Mouse (Mus musculus): ENCODE results near the gene Ccdc63. TPM values are rescaled to one million over a fixed set of nuclear protein-coding genes. Genes with fewer than 3 reads are reported as not detected.
"Not testable (repeated sequence)": the region's sequence is repeated elsewhere in the genome, so short reads cannot be mapped to it uniquely, and the experiment has no call there.

The Ccdc63 gene
- 0.03 TPM in 1 of 2 replicates, not detected in the other for polyA plus RNA-seq (2014; fragmentation: Nextera tagmentation; extraction: Ambion mirVana)

DNA sequence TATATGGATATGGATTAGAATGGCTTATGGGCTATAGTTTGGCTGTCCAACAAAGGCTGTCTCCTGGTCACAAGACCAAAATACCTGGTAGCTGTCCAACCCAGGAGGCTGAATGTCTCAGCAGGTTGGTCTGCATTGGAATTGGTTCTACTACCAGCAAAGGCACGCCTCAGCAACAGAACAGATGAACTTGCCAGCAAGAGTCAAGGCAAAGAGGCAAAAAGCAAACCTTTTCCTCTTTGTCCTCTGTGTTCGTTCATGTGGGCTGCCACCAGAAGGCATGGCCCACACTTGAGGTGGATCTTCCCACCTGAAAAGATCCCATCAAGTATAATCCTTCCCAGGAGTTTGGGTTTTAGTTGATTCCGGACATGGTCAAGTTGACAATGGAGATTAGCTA, at the start of gene Ccdc63:
Ccdc63 (minus strand) TSS at position 101 of the 400 bp plus-strand sequence.
- Histone ChIP-seq H3K4me2 (no peak within 1 kb of the TSS), H3K36me3 (ENCODE audit: control insufficient read depth, insufficient read depth, low read length) (no peaks in the 10 kb centered on the region), H3K9ac (ENCODE audit: low read length) (no peak within 1 kb of the TSS), H3K4me1 (ENCODE audit: control insufficient read depth, insufficient read depth, low read length) (no peaks in the 10 kb centered on the region), H3K27ac (ENCODE audit: low read depth, low read length) (no peak within 1 kb of the TSS), H3K4me3 (ENCODE audit: low read depth, low read length) (no peak within 1 kb of the TSS), H3K9me3 (ENCODE audit: control insufficient read depth, low read length) (no peaks in the 10 kb centered on the region), H3K27me3 (ENCODE audit: control insufficient read depth, insufficient read depth, low read length) (no peaks in the 10 kb centered on the region)
- ATAC-seq (ENCODE audit: low FRiP score), result no peak
- 92% methylated on average over 3 of the region's 3 CpGs for WGBS
- DNase-seq (ENCODE audit: low spot score, missing footprints), result no peak

DNA sequence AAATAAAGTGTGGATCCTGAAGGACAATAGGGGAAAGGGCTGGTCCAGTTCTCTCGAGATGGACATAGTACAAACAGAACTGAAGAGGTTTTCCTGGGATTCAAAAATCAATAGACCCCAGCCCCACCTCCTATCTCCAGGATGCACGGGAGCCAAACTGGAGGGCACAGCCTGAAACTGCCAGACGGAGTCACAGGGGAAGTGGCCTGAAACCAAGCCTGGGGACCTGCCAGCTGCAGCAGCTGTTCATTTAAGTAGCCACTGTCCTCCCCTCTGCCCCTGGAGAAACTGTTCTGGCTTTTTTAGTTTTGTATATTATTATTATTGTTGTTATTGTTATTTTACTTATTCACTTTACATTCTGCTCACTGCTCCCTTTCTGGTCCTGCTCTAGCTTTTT, 48.5 kb upstream of the Ccdc63 start:
- H3K9ac ChIP-seq (ENCODE audit: low read length), result no peak overlapping the region
- H3K4me3 ChIP-seq (ENCODE audit: low read depth, low read length), result no peak overlapping the region
- H3K4me1 ChIP-seq (ENCODE audit: control insufficient read depth, insufficient read depth, low read length), result no peaks in the 10 kb centered on the region
- no peaks in the 10 kb centered on the region for H3K36me3 ChIP-seq (ENCODE audit: control insufficient read depth, insufficient read depth, low read length)
- no peaks in the 10 kb centered on the region for H3K9me3 ChIP-seq (ENCODE audit: control insufficient read depth, low read length)
- H3K27me3 ChIP-seq (ENCODE audit: control insufficient read depth, insufficient read depth, low read length), result no peaks in the 10 kb centered on the region
- H3K27ac ChIP-seq (ENCODE audit: low read depth, low read length), result no peak overlapping the region
- WGBS, result 65% methylated on average over 3 of the region's 3 CpGs
- no peak overlapping the region for H3K4me2 ChIP-seq
- no peak for DNase-seq (ENCODE audit: low spot score, missing footprints)
- no peak for ATAC-seq (ENCODE audit: low FRiP score)

DNA sequence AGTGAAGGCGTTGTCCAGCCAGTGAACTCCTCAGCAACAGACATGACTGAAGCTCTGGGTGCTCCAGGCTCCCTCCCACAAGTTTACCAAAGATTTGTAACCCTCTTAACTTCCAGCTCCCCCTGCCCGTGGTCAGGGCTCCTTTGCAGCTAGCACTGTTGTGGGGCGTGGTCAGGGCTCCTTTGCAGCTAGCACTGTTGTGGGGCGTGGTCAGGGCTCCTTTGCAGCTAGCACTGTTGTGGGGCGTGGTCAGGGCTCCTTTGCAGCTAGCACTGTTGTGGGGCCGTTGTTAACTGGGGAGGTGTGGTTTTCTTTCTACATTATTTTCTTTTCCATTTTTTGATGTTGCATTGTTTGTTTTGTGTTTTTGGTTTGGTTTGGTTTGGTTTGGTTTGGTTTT, 44.2 kb upstream of the Ccdc63 start:
- not testable (repeated sequence) for H3K4me3 ChIP-seq (ENCODE audit: low read depth, low read length); H3K4me2 ChIP-seq; DNase-seq (ENCODE audit: low spot score, missing footprints); H3K9me3 ChIP-seq (ENCODE audit: control insufficient read depth, low read length); H3K27ac ChIP-seq (ENCODE audit: low read depth, low read length); H3K4me1 ChIP-seq (ENCODE audit: control insufficient read depth, insufficient read depth, low read length); ATAC-seq (ENCODE audit: low FRiP score); H3K36me3 ChIP-seq (ENCODE audit: control insufficient read depth, insufficient read depth, low read length); H3K9ac ChIP-seq (ENCODE audit: low read length); H3K27me3 ChIP-seq (ENCODE audit: control insufficient read depth, insufficient read depth, low read length)
- 92% methylated on average over 6 of the region's 6 CpGs for WGBS

DNA sequence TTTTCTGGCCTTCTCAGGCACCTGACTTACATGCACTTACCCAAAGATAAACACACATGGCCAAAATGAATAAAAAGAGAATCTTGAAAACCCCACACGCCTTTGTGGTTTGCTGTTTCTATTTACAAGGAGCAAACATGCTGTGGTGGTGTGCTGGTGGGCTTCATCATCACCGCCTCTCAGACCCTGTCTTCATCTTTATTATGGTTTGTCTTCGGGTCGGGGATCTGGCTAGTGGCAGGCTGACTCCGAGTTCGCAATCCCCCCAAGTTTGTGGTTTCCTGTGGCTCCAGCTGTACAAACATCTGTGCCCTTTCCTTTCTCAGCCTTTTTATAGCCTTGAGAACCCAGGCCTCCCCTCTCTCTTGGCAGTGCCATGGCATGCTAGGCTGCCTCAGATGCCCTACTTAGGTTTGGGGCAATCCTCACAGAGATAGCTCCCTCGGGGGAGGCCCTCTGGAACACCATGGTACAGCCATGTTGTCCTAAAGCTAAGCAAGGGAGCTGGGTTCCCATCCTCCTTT, 43.7 kb upstream of the Ccdc63 start:
- Histone ChIP-seq H3K9ac (ENCODE audit: low read length) (no peak overlapping the region), H3K4me3 (ENCODE audit: low read depth, low read length) (no peak overlapping the region), H3K4me2 (no peak overlapping the region), H3K9me3 (ENCODE audit: control insufficient read depth, low read length) (no peaks in the 10 kb centered on the region), H3K27me3 (ENCODE audit: control insufficient read depth, insufficient read depth, low read length) (no peaks in the 10 kb centered on the region), H3K4me1 (ENCODE audit: control insufficient read depth, insufficient read depth, low read length) (no peaks in the 10 kb centered on the region), H3K27ac (ENCODE audit: low read depth, low read length) (no peak overlapping the region), H3K36me3 (ENCODE audit: control insufficient read depth, insufficient read depth, low read length) (no peaks in the 10 kb centered on the region)
- ATAC-seq (ENCODE audit: low FRiP score) (no peak), DNase-seq (ENCODE audit: low spot score, missing footprints) (no peak)
- 91% methylated on average over 7 of the region's 7 CpGs for WGBS

DNA sequence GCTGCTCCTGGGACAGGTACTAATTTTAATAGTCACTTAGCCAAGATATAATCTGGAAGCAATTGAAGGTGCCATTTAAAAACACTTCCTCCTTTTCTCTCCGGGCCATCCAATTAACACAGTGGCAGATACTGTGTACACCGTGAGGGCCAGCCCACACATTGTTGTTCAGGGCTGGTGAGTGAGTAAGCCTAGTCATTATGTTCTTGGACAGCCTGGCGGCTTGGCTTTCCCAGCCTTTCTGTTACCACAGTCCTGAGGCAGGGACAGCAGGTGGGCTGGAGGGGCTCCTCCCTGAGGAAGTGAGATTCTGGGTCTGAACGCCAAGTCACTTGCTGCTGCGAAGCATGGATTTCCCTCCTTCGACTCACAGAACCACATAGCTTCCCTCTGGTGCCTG, 39.0 kb upstream of the Ccdc63 start:
- no peaks in the 10 kb centered on the region for H3K27me3 ChIP-seq (ENCODE audit: control insufficient read depth, insufficient read depth, low read length)
- H3K36me3 ChIP-seq (ENCODE audit: control insufficient read depth, insufficient read depth, low read length), result peaks cover 6% of the 10 kb centered on the region; the same call in 1 of the 2 replicates
- H3K27ac ChIP-seq (ENCODE audit: low read depth, low read length), result no peak overlapping the region
- no peak overlapping the region for H3K9ac ChIP-seq (ENCODE audit: low read length)
- ATAC-seq (ENCODE audit: low FRiP score) (no peak), DNase-seq (ENCODE audit: low spot score, missing footprints) (no peak)
- WGBS, result 76% methylated on average over 6 of the region's 6 CpGs
- H3K4me2 ChIP-seq, result no peak overlapping the region
- H3K9me3 ChIP-seq (ENCODE audit: control insufficient read depth, low read length), result no peaks in the 10 kb centered on the region
- H3K4me3 ChIP-seq (ENCODE audit: low read depth, low read length), result no peak overlapping the region
- H3K4me1 ChIP-seq (ENCODE audit: control insufficient read depth, insufficient read depth, low read length), result no peaks in the 10 kb centered on the region

DNA sequence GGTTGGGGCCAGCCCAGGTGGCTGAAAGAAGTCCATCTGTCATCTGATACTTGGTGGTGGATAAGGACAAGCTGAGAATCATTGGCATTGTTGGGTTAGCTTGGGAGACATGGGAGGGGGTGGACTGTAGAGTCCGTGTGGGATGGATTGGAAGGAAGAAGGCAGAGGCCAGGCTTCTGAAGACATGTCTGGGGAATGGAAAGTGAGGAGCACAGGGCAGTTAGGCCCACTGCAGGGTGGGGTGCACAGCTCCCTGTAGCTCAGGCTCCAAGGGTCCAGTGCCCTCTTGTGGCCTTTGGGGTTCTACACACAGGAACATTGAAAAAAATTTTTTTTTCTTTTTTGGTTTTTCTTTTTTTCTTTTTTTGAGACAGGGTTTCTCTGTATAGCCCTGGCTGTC, 35.8 kb upstream of the Ccdc63 start:
- Histone ChIP-seq H3K27ac (ENCODE audit: low read depth, low read length) (no peak overlapping the region), H3K27me3 (ENCODE audit: control insufficient read depth, insufficient read depth, low read length) (no peaks in the 10 kb centered on the region), H3K4me3 (ENCODE audit: low read depth, low read length) (no peak overlapping the region), H3K9me3 (ENCODE audit: control insufficient read depth, low read length) (no peaks in the 10 kb centered on the region), H3K4me1 (ENCODE audit: control insufficient read depth, insufficient read depth, low read length) (no peaks in the 10 kb centered on the region), H3K9ac (ENCODE audit: low read length) (no peak overlapping the region), H3K36me3 (ENCODE audit: control insufficient read depth, insufficient read depth, low read length) (peaks cover 22% of the 10 kb centered on the region), H3K4me2 (no peak overlapping the region)
- WGBS, result 23% methylated on average over 1 of the region's 1 CpGs
- ATAC-seq (ENCODE audit: low FRiP score), result peak; percentile 58; the same call in 1 of the 2 replicates
- DNase-seq (ENCODE audit: low spot score, missing footprints), result peak; percentile 91

DNA sequence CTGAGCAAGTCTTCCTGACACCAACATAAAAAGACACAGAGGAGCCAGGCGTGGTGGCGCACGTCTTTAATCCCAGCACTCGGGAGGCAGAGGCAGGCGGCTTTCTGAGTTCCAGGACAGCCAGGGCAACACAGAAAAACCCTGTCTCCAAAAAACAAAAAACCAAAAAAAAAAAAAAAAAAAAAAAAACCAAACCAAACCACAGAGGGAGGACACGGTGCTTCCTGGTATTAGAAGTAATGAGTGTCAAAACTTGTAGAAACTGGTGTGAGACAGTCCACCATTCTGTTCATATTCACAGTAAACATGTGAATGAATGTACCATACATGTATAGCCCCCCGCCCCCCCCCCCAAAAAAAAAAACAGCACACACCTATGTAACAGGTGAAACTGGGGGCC, 35.3 kb upstream of the Ccdc63 start:
- H3K36me3 ChIP-seq (ENCODE audit: control insufficient read depth, insufficient read depth, low read length), result peaks cover 24% of the 10 kb centered on the region
- H3K4me3 ChIP-seq (ENCODE audit: low read depth, low read length), result no peak overlapping the region
- DNase-seq (ENCODE audit: low spot score, missing footprints) (no peak), ATAC-seq (ENCODE audit: low FRiP score) (0 out of 2 replicates have a peak, but pooled peaks have one; percentile 2)
- WGBS, result 89% methylated on average over 7 of the region's 7 CpGs
- H3K27me3 ChIP-seq (ENCODE audit: control insufficient read depth, insufficient read depth, low read length), result no peaks in the 10 kb centered on the region
- no peak overlapping the region for H3K27ac ChIP-seq (ENCODE audit: low read depth, low read length)
- no peaks in the 10 kb centered on the region for H3K4me1 ChIP-seq (ENCODE audit: control insufficient read depth, insufficient read depth, low read length)
- no peak overlapping the region for H3K4me2 ChIP-seq
- H3K9ac ChIP-seq (ENCODE audit: low read length), result no peak overlapping the region
- no peaks in the 10 kb centered on the region for H3K9me3 ChIP-seq (ENCODE audit: control insufficient read depth, low read length)

DNA sequence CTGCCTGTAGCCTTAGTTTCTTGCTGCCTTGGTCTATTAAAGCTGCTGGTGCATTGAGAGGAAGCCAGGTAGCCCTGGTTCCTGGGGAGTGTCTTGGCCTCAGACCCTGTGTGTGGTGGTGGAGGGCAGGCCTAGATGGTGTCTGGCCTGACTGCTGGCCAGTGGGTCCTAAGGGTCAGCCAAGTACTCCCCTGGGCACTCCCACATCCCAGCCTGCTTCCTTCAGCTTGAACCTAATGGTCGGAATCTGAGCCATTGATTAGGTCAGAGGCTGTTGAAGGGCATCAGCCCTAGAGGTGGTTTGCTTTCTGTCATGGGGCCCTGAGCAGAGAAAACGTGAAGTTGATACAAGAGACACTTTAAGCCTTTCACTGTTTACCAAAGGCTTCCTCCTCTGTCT, 34.8 kb upstream of the Ccdc63 start:
- Histone ChIP-seq H3K9me3 (ENCODE audit: control insufficient read depth, low read length) (no peaks in the 10 kb centered on the region), H3K4me1 (ENCODE audit: control insufficient read depth, insufficient read depth, low read length) (no peaks in the 10 kb centered on the region), H3K4me2 (no peak overlapping the region), H3K36me3 (ENCODE audit: control insufficient read depth, insufficient read depth, low read length) (peaks cover 28% of the 10 kb centered on the region), H3K27me3 (ENCODE audit: control insufficient read depth, insufficient read depth, low read length) (no peaks in the 10 kb centered on the region), H3K9ac (ENCODE audit: low read length) (no peak overlapping the region), H3K4me3 (ENCODE audit: low read depth, low read length) (no peak overlapping the region), H3K27ac (ENCODE audit: low read depth, low read length) (no peak overlapping the region)
- no peak for DNase-seq (ENCODE audit: low spot score, missing footprints)
- 70% methylated on average over 2 of the region's 2 CpGs for WGBS
- no peak for ATAC-seq (ENCODE audit: low FRiP score)

DNA sequence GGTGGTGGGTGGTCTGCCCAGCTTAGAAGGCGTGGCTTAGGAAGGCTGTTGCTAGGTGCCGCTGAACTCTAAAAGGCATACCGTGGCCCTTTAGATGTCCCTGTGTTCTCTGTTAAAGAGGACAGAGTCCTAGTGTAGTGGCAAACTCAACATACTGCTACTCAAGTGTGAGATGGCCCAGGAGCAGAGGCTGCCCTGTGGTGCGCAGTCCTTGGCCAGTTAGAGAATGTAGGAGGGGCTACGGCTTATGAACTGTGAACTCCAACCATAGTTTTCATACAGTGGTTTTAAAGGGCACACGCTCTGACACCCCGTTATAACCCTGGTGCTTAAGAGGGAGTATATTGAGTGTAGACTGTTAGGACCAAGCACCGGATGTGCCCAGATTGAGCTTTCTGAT, 30.4 kb upstream of the Ccdc63 start:
- DNase-seq (ENCODE audit: low spot score, missing footprints), result no peak
- no peak overlapping the region for H3K4me2 ChIP-seq
- no peaks in the 10 kb centered on the region for H3K27me3 ChIP-seq (ENCODE audit: control insufficient read depth, insufficient read depth, low read length)
- peaks cover 7% of the 10 kb centered on the region for H3K4me1 ChIP-seq (ENCODE audit: control insufficient read depth, insufficient read depth, low read length)
- no peak for ATAC-seq (ENCODE audit: low FRiP score)
- no peak overlapping the region for H3K4me3 ChIP-seq (ENCODE audit: low read depth, low read length)
- 93% methylated on average over 8 of the region's 8 CpGs for WGBS
- no peak overlapping the region for H3K27ac ChIP-seq (ENCODE audit: low read depth, low read length)
- no peak overlapping the region for H3K9ac ChIP-seq (ENCODE audit: low read length)
- H3K36me3 ChIP-seq (ENCODE audit: control insufficient read depth, insufficient read depth, low read length), result peaks cover 45% of the 10 kb centered on the region
- H3K9me3 ChIP-seq (ENCODE audit: control insufficient read depth, low read length), result no peaks in the 10 kb centered on the region
